Comparison of ENCODE assay signal across 20 mouse cellular contexts in the genomic region with DNA sequence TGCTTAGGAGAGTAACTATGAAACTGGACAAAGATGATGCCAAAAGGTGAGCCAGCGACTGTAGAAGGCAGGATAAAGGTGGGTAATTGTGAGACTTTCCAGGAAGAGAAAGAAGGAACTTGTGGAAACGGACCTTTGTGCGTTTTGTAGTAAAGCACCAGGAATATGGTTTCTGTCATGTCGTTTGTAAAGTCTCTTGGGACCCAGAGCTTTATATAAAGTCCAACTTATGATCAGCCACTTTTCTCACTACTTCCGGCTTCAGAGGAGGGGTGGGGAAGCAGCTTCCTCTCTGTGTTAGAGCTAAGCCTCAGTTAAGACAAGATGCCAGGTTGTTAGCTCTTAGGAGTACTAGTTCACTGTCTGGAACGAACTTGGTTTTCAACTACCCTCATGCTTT. TPM values are rescaled to one million over a fixed set of nuclear protein-coding genes. Genes with fewer than 3 reads are reported as not detected.
A peak's percentile ranks its signal among the peaks of the same experiment; 100 is the strongest.
DNase-seq lines count a peak whose midpoint lies in the region; ATAC-seq and TF ChIP-seq lines count a peak whose summit lies in the region.
"Had no signal": no experiment of that assay in that cellular context is flagged by ENCODE, and none has a peak within 500 bp of the region (broad histone marks: within the 10 kb centered on the region; RNA-seq: fewer than 3 reads in every experiment).

No protein-coding gene starts in this region.

- no peaks in the 10 kb centered on the region for H3K27me3 ChIP-seq in heart, postnatal 0 days (ENCODE audit: control insufficient read depth, insufficient read depth, low read length)
- H3K27me3 ChIP-seq in liver, embryonic 16.5 days (ENCODE audit: control insufficient read depth, insufficient read depth, low read depth, low read length): no peaks in the 10 kb centered on the region
- no peaks in the 10 kb centered on the region for H3K27me3 ChIP-seq in midbrain, embryonic 11.5 days (ENCODE audit: control insufficient read depth, insufficient read depth, low read length)
- H3K27me3 ChIP-seq: embryonic facial prominence, embryonic 15.5 days; forebrain, embryonic 13.5 days; hindbrain, embryonic 13.5 days; kidney, embryonic 15.5 days; neural tube, embryonic 15.5 days had no signal

- no peaks in the 10 kb centered on the region for H3K36me3 ChIP-seq in heart, postnatal 0 days (replicated peaks; ENCODE audit: control insufficient read depth, insufficient read depth, low read length)
- no peaks in the 10 kb centered on the region for H3K36me3 ChIP-seq in liver, embryonic 16.5 days (ENCODE audit: control insufficient read depth, insufficient read depth)
- H3K36me3 ChIP-seq in midbrain, embryonic 11.5 days (ENCODE audit: control insufficient read depth, insufficient read depth, low read length): no peaks in the 10 kb centered on the region
- H3K36me3 ChIP-seq: embryonic facial prominence, embryonic 15.5 days; hindbrain, embryonic 13.5 days; kidney, embryonic 15.5 days; neural tube, embryonic 15.5 days had no signal

- H3K27ac ChIP-seq in heart, postnatal 0 days (ENCODE audit: low read depth): no peak overlapping the region
- H3K27ac ChIP-seq in liver, embryonic 16.5 days (ENCODE audit: low read length): no peak overlapping the region
- no peak overlapping the region for H3K27ac ChIP-seq in midbrain, embryonic 11.5 days (ENCODE audit: low read depth, low read length)
- H3K27ac ChIP-seq: embryonic facial prominence, embryonic 15.5 days; forebrain, embryonic 13.5 days; hindbrain, embryonic 13.5 days; kidney, embryonic 15.5 days; neural tube, embryonic 15.5 days had no signal

- H3K9me3 ChIP-seq in heart, postnatal 0 days (replicated peaks; ENCODE audit: control insufficient read depth, low read length): no peaks in the 10 kb centered on the region
- H3K9me3 ChIP-seq in liver, embryonic 16.5 days (replicated peaks; ENCODE audit: control insufficient read depth, low read length): no peaks in the 10 kb centered on the region
- H3K9me3 ChIP-seq in midbrain, embryonic 11.5 days (ENCODE audit: control insufficient read depth, low read length): no peaks in the 10 kb centered on the region
- H3K9me3 ChIP-seq: embryonic facial prominence, embryonic 15.5 days; forebrain, embryonic 13.5 days; hindbrain, embryonic 13.5 days; kidney, embryonic 15.5 days; neural tube, embryonic 15.5 days had no signal

- H3K9ac ChIP-seq in heart, postnatal 0 days (replicated peaks; ENCODE audit: low read depth, low read length): no peak overlapping the region
- H3K9ac ChIP-seq in liver, embryonic 16.5 days (ENCODE audit: low read depth, low read length): no peak overlapping the region
- H3K9ac ChIP-seq in midbrain, embryonic 11.5 days (ENCODE audit: low read length): no peak overlapping the region
- H3K9ac ChIP-seq: embryonic facial prominence, embryonic 15.5 days; forebrain, embryonic 13.5 days; hindbrain, embryonic 13.5 days; kidney, embryonic 15.5 days; neural tube, embryonic 15.5 days had no signal

- TF ChIP-seq CTCF in heart, postnatal 0 days (IDR thresholded peaks at IDR 0.05; ENCODE audit: low read depth): no peak

- peak overlapping the region; percentile 23; the same call in 1 of the 2 replicates for H3K4me2 ChIP-seq in heart, postnatal 0 days (ENCODE audit: low read depth, low read length)
- H3K4me2 ChIP-seq in liver, embryonic 16.5 days (ENCODE audit: low read depth, low read length): peak overlapping the region; percentile 25
- H3K4me2 ChIP-seq in midbrain, embryonic 11.5 days: no peak overlapping the region
- H3K4me2 ChIP-seq: embryonic facial prominence, embryonic 15.5 days; forebrain, embryonic 13.5 days; hindbrain, embryonic 13.5 days; kidney, embryonic 15.5 days; neural tube, embryonic 15.5 days had no signal

- no peak overlapping the region for H3K4me3 ChIP-seq in heart, postnatal 0 days (ENCODE audit: low read depth, low read length)
- H3K4me3 ChIP-seq in liver, embryonic 16.5 days (ENCODE audit: low read depth, low read length): peak overlapping the region; percentile 27
- H3K4me3 ChIP-seq in midbrain, embryonic 11.5 days (ENCODE audit: low read depth, low read length): no peak overlapping the region
- H3K4me3 ChIP-seq: embryonic facial prominence, embryonic 15.5 days; forebrain, embryonic 13.5 days; hindbrain, embryonic 13.5 days; kidney, embryonic 15.5 days; neural tube, embryonic 15.5 days had no signal

- no peak for ATAC-seq in heart, postnatal 0 days (ENCODE audit: insufficient read depth, low read depth)
- ATAC-seq in liver, embryonic 16.5 days (ENCODE audit: low read depth): no peak
- ATAC-seq in midbrain, embryonic 11.5 days (ENCODE audit: low FRiP score): no peak
- ATAC-seq: forebrain, embryonic 13.5 days had no signal

- DNase-seq in heart, postnatal 0 days (ENCODE audit: low spot score): no peak
- DNase-seq in heart, postnatal 4 days: no peak
- peak; percentile 44 for DNase-seq in 416B (ENCODE audit: low read depth)
- peak; percentile 5 for DNase-seq in T-cell, adult 2 months (ENCODE audit: low spot score)
- DNase-seq in cerebellum, adult 8-10 months: no peak
- no peak for DNase-seq in layer of hippocampus, adult 9-11 months
- DNase-seq in midbrain, embryonic 11.5 days (ENCODE audit: low spot score, missing footprints): no peak
- DNase-seq: adrenal gland, adult 8-10 months had no signal

- 72% methylated on average over 6 of the region's 6 CpGs for WGBS in heart, postnatal 0 days
- 28% methylated on average over 6 of the region's 6 CpGs for WGBS in liver, embryonic 16.5 days (ENCODE audit: insufficient replicate concordance)
- WGBS in midbrain, embryonic 11.5 days: 91% methylated on average over 6 of the region's 6 CpGs

- no peak for TF ChIP-seq EP300 in heart, postnatal 0 days (IDR thresholded peaks at IDR 0.05; ENCODE audit: low read depth)

- H3K4me1 ChIP-seq in heart, postnatal 0 days (ENCODE audit: control insufficient read depth, insufficient read depth): no peaks in the 10 kb centered on the region
- no peaks in the 10 kb centered on the region for H3K4me1 ChIP-seq in liver, embryonic 16.5 days (ENCODE audit: control insufficient read depth, low read depth, low read length)
- H3K4me1 ChIP-seq in midbrain, embryonic 11.5 days (ENCODE audit: control insufficient read depth, insufficient read depth, low read length): no peaks in the 10 kb centered on the region
- H3K4me1 ChIP-seq: embryonic facial prominence, embryonic 15.5 days; forebrain, embryonic 13.5 days; hindbrain, embryonic 13.5 days; kidney, embryonic 15.5 days; neural tube, embryonic 15.5 days had no signal

RNA-seq across cellular contexts. Expression of gene Nckap1l, which starts 0.9 kb away (rescaled TPM):
- 1.7 and 3.4 TPM in 2 replicates for total RNA-seq in heart, postnatal 0 days (2014; rRNA removed; ENCODE audit: low replicate concordance)
- polyA plus RNA-seq in heart, postnatal 0 days (2015; fragmentation: Nextera tagmentation; extraction: Ambion mirVana): 0.93 and 0.97 TPM in 2 replicates
- total RNA-seq in heart, postnatal 4 days (2021): 1 to 10 TPM; 2.7 to 3.4 TPM
- polyA plus RNA-seq in liver, embryonic 16.5 days (2015; fragmentation: Nextera tagmentation; extraction: Ambion mirVana): 8.1 TPM in 2 replicates
- 2.4 and 2.7 TPM in 2 replicates for polyA plus RNA-seq in midbrain, embryonic 11.5 days (2014; fragmentation: Nextera tagmentation; extraction: Ambion mirVana)

RNA-seq across cellular contexts. Expression of gene Gtsf2, which starts 6.2 kb away (rescaled TPM):
- total RNA-seq in heart, postnatal 0 days (2014; rRNA removed; ENCODE audit: low replicate concordance): not detected in 2 replicates
- not detected in 2 replicates for polyA plus RNA-seq in heart, postnatal 0 days (2015; fragmentation: Nextera tagmentation; extraction: Ambion mirVana)
- not detected for total RNA-seq in heart, postnatal 4 days (2021)
- not detected in 2 replicates for polyA plus RNA-seq in liver, embryonic 16.5 days (2015; fragmentation: Nextera tagmentation; extraction: Ambion mirVana)
- polyA plus RNA-seq in midbrain, embryonic 11.5 days (2014; fragmentation: Nextera tagmentation; extraction: Ambion mirVana): 0.23 TPM in 1 of 2 replicates, not detected in the other
- total RNA-seq: adrenal gland, adult 8-10 months; common myeloid progenitor, adult 5-6 weeks; gastrocnemius, adult 8-10 months; left cerebral cortex, postnatal 14 days had no signal
- polyA plus RNA-seq: embryonic facial prominence, embryonic 15.5 days; forebrain, embryonic 13.5 days; hindbrain, embryonic 13.5 days; kidney, embryonic 15.5 days; lung, embryonic 16.5 days; midbrain, postnatal 0 days; neural tube, embryonic 15.5 days; stomach, embryonic 14.5 days had no signal

RNA-seq across cellular contexts. Expression of gene Gtsf1, which starts 24.2 kb away (rescaled TPM):
- total RNA-seq in heart, postnatal 0 days (2014; rRNA removed; ENCODE audit: low replicate concordance): 9.9 TPM in 1 of 2 replicates, not detected in the other
- 11.4 and 13.7 TPM in 2 replicates for polyA plus RNA-seq in heart, postnatal 0 days (2015; fragmentation: Nextera tagmentation; extraction: Ambion mirVana)
- total RNA-seq in heart, postnatal 4 days (2021): 1 to 10 TPM; 1.3 to 1.8 TPM
- not detected in 2 replicates for polyA plus RNA-seq in liver, embryonic 16.5 days (2015; fragmentation: Nextera tagmentation; extraction: Ambion mirVana)
- not detected in 2 replicates for polyA plus RNA-seq in midbrain, embryonic 11.5 days (2014; fragmentation: Nextera tagmentation; extraction: Ambion mirVana)
- total RNA-seq: adrenal gland, adult 8-10 months; common myeloid progenitor, adult 5-6 weeks; gastrocnemius, adult 8-10 months; midbrain, postnatal 0 days had no signal
- polyA plus RNA-seq: embryonic facial prominence, embryonic 15.5 days; forebrain, embryonic 13.5 days; hindbrain, embryonic 13.5 days; kidney, embryonic 15.5 days; lung, embryonic 16.5 days; midbrain, postnatal 0 days; neural tube, embryonic 15.5 days; stomach, embryonic 14.5 days had no signal

RNA-seq across cellular contexts. Expression of gene Pde1b, which starts 48.4 kb away (rescaled TPM):
- 0.88 and 4.0 TPM in 2 replicates for total RNA-seq in heart, postnatal 0 days (2014; rRNA removed; ENCODE audit: low replicate concordance)
- polyA plus RNA-seq in heart, postnatal 0 days (2015; fragmentation: Nextera tagmentation; extraction: Ambion mirVana): 1.2 and 1.3 TPM in 2 replicates
- 1 to 10 TPM; 1.8 to 2.2 TPM for total RNA-seq in heart, postnatal 4 days (2021)
- 0.31 and 0.34 TPM in 2 replicates for polyA plus RNA-seq in liver, embryonic 16.5 days (2015; fragmentation: Nextera tagmentation; extraction: Ambion mirVana)
- polyA plus RNA-seq in midbrain, embryonic 11.5 days (2014; fragmentation: Nextera tagmentation; extraction: Ambion mirVana): 31.8 and 35.6 TPM in 2 replicates

Comparison
In these comparisons a context has a peak if more than half of its experiments do, and no peak if none do; other contexts are left out.
1. DNase-seq: peak in 416B (single experiment) and T-cell, adult 2 months (single experiment); none in heart, postnatal 0 days (single experiment), heart, postnatal 4 days (single experiment), cerebellum, adult 8-10 months (single experiment), layer of hippocampus, adult 9-11 months (single experiment) and midbrain, embryonic 11.5 days (single experiment).
2. RNA of gene Gtsf1, which starts 24.2 kb away (polyA plus RNA-seq): 11.4 to 13.7 TPM in heart, postnatal 0 days; not detected in liver, embryonic 16.5 days and not detected in midbrain, embryonic 11.5 days; every median in the first group is over 10 times any median in the second.